Mouse (Mus musculus): Measurements from ENCODE around the gene Nmur1.

DNA sequence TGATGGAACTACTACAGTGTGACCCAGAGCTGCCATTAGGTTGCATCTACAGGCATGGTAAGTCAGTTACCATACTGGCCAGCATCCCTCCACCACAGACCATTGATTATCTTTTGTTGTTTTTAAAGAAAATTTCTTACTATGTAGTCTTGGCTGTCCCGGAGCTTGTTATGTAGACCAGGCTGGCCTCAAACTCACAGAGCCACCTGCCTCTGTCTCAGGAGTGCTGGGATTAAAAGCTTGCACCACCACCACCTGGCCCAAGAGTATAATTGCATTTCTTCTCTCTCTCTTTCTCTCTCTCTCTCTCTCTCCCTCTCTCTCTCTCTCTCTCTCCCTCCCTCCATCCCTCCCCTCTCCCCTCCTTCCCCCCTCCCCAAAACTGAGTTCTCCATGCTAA is 1.7 kb downstream of the Nmur1 start:
- TF ChIP-seq CTCF (IDR thresholded peaks at IDR 0.05; ENCODE audit: extremely low read depth, insufficient read depth, insufficient read length, insufficient replicate concordance) = no peak
- no peak for TF ChIP-seq POLR2A (IDR thresholded peaks at IDR 0.05; ENCODE audit: low read depth, low read length)

Measured in spleen, adult 2 months (tissue).